Mouse (Mus musculus) mouse trophoblast stem cell (cell line): ENCODE measurements around the gene Arfip2.

ENCODE experiments used
- in situ Hi-C, 2 experiments: fragments of 300-500 bp; cut with MseI, MboI; formaldehyde crosslinking; loops; 2 replicates in 1 of 2; 3 replicates in 1 of 2; pipeline ENCODE4 v1.15.1; 2025

Gene Arfip2

DNA sequence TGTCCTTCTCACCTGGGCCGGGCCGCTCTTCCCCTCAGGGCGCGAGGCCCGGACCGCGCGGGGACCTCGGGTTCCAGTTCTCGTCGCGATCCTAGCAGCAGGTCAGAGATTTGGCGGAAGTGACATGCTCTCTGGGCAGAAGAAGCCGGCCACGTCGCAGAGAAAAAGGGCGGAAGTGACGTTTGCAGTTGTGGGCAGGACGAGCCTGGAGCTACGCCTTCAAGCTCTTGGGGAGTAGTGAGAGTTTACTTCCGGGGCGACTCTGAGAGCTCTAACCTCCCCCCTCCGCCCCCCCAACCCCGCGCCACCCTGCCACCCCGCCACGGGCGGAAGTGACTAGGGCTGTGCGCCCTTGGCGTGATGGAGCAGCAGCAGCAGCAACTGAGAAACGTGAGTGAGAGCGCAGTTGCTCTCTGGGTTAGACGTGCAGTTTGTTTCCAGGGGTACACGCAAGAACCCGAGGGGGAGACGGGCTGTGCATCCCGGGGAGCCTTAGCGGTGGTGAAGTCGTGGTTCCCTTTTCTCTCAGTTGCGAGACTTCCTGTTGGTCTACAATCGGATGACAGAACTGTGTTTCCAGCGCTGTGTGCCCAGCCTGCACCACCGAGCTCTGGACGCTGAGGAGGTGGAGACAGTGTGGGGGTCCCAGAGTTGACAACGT, at the start of gene Arfip2, which contains the start of gene Gm45799:
TSS of gene Arfip2 (minus strand) at position 184 of the 661 bp plus-strand sequence.
TSS of gene Gm45799 (plus strand) at position 320 of the 661 bp plus-strand sequence.
- in situ Hi-C loops: no loop called here

DNA sequence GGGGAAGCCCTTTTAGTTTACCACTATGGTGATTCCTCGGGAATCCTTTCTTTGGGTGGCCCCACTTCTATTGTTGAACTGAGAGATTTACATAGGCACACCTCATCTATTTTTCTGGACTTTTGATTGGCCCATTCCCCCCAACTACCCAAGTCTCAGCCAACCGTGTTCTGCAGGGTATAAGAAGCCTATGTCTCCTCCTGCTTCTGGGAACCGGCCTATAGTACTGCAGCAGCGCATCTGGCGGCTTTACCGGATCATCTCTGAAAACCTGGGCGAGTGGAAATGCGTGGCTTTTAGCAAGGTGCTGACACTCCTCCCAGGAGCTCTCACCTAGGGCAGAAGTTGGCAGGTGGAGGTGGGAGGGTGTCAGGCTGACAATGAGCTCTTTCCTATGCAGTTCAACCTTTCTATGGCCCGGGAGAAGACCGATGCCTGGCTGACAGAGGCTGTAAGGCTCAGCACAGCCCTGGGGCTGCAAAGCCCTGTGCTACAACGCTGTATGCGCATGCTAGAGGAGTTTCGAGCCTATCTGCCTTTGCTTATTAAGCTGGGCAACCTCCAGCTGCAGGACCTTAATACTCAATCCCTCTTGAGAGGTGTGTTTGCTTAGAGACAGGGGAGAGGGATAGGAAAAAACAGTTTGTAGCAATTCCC, 45.5 kb upstream of the Arfip2 start:
- in situ Hi-C loops: no loop called here

DNA sequence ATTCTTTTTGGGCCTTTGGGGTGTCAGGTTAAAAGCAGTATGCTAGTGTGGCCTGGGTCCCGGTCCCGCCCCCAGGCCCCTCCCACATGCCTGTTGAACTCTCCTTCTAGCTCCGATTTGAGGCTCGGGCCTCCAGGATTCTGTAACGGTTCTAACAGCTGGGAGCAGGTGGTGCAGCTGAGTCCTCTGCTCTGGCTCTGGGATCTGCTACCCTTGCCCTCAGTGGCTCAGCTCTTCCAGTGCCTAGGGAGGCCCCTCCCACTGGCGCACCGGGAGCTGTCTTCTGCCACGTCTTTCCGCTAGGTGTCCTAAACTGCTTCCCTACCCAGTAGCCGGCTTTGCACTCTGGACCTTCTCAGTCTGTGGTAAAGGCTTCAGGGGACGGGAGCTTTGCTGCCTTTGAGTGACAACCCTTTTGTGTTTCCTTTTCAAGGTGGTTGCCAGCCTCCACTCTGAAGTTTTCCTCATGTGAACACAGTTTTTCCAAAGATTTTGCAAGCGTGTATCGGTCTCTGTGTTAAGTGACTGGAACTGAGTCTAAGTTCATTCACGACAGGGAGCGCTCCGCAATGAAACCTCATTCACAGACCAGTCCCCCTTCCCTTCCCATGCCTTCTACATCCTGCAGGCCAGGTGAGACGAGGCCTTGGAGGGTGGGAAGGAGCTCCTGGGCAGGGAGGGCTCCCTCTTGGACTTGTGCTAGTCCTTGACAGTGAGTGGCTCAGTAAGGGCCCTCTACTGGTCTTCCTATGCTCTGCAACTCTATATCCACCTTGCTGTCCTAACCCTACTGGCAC, 10.6 kb upstream of the Arfip2 start, which contains the start of gene Dnhd1:
TSS of gene Dnhd1 (plus strand) at position 189 of the 797 bp plus-strand sequence.
- in situ Hi-C loops: no loop called here

DNA sequence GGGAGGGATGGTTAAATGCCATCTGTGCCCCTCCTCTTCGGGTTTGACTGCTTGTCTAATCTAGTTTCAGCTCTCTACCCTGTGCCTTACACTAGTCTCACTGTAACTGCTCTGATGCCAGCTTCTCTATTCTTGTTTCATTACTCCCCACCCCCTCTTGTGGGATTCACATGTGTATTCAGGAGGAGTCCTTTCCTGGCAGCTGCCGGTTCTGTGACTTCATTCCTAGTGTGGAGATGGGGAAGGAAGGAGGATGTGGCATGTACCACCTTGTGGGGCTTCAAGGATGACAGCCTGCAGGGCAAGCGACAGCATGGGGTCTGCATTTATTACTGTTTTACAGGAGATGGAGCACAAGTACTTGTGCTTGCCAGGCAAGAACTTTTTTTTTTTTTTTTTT, 1.7 kb upstream of the Arfip2 start:
- in situ Hi-C loops: no loop called here

DNA sequence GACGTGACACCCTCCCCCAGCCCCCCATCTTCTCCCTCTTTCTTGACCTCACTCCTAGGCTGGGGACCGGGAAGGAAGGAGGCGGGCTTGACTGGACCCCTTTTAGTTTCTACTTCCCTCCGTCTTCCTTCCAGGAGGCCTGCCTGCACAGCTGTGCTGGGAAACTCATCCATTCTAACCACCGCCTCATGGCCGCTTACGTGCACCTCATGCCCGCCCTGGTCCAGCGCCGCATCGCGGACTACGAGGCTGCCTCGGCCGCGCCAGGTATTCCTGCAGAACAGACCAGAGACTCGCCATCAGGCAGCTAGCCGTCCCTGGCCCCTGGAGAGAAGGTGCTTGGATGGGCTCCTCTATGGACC, 659 bp upstream of the Arfip2 start:
- in situ Hi-C loops: no loop called here

DNA sequence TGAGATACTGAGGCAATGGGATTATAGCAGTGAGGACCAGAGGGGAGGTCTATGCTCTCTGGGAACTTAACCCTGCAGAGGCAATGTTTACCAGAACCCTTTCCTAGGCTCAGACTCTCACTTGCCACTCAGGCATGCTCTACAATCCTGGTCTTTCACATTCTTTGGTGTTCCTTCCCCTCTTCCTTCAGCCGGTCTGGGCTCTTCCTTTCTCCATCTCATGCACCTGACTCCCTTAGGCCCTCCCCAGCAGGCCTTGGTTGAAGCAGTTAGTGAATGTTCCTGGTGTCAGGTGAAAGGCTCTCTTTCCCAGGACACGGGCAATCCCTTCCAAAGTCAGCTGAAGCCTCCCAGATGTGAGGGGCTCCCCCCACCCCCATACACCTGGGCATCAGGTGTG, 460 bp downstream of the Arfip2 start, which contains the start of gene Timm10b:
TSS of gene Timm10b (plus strand) at position 301 of the 400 bp plus-strand sequence.
- in situ Hi-C loops: no loop called here

DNA sequence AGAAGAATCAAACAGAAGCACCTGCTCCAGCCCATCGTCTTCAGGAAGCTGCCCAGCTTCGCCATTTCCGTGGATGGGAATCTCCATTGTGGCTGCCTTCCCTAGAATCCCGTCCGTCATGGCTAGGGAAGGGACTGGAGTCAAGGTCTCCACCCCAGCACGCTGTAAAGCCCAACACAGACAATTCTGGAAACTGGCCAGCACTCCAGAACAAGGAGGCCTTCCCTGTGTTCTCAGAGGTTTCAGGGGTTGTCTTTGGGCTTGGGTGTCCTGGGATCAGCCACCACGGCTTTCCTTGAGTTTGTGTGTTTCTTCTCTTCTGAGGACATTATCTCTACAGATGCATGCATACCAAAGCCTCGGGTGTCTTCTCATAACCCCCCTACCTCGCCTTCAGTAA, 912 bp downstream of the Arfip2 start:
- in situ Hi-C loops: no loop called here

DNA sequence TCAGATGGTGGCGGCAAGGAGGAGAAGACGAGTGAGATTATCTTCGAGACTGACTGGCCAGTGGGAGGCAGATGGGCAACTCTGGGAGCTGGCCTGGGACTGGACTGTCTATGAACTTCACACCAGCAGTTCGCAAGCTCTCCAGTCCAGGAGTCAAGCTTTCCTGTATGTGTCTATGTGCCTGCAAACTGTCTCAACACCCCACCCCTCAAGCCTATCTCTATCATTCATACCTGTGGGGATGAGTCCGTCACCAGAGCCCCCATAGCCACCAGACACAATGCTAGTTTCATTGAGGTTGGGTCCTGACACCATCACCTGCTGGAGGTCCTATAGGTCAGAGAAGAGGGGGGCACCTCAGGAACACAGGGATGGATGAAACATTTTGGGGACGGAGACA, 1.4 kb downstream of the Arfip2 start:
- in situ Hi-C loops: no loop called here

DNA sequence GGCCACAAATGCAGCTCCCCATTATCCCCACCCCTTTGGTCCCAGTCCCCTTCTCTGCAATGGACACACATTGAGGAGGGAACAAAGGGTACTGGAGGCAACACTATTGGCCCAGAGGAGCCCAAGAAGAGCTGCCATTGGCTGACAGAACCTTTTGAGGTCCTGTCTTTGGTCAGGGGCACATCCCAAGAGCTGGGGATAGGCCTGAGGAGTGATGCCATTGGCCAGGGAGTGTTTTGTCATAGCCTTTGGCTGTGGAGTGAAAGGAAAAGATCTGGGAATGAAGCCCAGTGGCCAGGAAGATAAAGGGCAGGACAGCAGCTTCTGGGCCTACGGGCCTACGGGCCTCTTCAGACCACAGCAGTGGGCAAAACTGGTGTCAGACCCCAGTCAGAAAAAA, 4.5 kb downstream of the Arfip2 start:
- in situ Hi-C loops: no loop called here

DNA sequence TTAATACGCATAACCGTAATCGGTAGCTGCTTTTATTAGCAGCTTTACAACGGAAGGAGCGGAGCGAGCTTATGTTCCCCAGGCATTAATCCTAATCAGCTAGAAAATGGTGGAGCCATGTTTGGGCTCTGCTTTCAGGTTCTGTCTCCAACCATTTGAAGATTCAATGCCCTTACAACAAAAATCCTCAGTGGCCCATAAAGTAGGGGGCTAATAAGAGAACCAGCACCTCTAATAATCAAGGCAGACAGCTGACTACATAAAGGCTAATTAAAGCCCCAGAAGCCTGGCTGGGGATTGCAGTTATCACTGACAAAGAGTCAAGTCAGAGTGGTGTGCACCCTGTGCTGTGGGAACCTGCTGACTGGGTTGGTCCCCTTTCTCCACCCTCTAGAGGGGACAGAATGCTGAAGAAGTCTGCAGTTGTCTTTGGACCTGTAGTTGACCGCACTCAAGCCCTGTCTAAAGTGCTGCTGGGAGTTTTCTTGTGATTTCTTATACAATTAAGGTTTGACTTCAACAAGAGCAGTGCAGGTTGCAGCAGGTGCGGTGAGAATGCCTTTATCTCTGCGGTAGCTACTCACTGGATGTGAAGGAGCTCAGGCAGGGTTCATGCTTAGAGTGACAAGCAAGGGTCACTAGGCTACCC, 5.8 kb downstream of the Arfip2 start:
- in situ Hi-C loops: no loop called here

DNA sequence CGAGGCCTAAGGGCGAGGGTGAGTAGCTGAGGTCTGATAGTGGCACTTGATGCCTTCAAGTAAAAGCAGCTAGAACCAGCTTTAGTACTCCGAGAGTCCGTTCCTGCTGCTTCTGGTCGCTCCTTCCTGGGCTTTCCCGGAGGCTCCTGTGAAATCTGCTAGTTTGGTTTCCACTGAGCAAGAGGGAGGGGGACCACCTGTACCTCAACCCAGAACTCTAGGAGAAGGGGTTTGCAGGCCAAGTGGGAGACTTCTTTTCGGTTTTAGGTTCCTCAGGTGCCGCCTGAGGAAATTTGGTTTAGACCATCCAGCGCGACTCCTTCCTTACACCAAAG, 6.4 kb downstream of the Arfip2 start:
- in situ Hi-C loops: no loop called here

DNA sequence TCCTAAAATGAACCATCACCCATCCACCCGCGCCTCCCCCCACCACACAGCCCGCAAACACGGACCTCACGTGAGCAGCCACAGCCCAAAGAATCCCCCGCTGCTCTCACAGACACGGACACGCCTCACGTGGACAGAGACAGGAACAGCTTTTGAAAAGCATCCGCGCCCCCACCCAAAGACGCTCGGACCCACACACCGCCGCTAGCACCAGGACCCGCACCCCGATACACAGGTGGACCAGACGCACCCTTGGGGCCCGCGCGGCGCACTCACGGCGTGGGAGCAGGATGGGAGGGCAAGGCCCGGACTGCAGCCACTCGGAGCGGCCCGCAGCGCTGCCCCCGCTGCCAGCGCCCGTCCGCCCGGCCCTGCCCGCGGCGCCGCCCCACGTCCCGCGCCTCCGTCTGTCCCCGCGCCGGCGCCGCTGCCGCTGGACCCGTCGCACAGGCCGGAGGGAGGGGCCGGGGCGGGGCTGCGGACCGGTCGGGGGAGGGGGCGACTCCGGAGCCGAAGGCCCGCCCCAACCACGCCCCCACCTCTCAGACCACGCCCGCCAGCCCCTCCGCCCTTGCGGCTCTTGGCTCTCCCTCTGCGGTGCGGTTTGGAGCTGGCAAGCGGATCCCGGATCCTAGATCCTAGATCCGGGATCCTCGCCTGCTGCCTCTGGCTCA, 7.0 kb downstream of the Arfip2 start, which contains the start of gene Trim3:
TSS of gene Trim3 (minus strand) at position 445 of the 674 bp plus-strand sequence.
- in situ Hi-C loops: no loop called here

DNA sequence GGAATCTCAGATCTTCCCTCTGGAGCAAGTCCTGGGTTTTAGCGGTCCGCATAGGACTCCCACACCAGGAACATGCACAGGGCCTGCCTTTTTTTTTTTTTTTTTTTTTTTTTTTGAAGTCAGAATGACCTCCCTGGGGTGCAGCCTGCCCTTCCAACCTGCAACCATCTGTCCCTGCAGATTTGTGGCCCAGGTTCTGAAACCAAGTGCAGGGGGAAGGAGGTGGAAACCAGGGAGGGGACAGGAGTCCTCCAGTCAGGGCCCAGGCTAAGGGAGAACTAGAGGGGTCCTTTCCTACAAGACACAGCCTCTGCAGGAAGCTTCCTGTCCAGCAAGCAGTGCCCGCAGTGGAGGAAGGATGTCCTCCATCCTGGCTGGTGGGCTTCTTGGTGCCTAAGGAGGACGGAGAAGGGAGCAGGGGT, 7.7 kb downstream of the Arfip2 start:
- in situ Hi-C loops: no loop called here

DNA sequence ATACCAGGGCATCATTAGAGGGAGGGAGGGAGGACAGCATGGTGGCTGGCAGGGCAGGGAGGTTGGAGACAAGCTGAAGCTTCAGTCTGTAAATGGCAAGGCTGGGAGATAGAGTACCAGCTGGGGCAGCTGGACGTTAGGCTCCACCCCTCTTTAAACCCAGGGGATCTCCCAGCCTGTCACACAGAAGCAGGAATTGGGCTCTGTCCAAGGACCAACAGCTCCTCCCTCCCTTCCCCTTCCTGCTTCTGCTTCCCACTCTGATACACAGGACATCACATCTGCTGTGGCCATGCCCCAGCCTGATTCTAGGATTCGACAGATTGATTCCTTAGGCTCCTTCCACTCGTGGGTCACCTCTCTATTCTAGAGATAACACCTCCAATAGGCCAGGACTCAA, 11.6 kb downstream of the Arfip2 start:
- in situ Hi-C loops: no loop called here

DNA sequence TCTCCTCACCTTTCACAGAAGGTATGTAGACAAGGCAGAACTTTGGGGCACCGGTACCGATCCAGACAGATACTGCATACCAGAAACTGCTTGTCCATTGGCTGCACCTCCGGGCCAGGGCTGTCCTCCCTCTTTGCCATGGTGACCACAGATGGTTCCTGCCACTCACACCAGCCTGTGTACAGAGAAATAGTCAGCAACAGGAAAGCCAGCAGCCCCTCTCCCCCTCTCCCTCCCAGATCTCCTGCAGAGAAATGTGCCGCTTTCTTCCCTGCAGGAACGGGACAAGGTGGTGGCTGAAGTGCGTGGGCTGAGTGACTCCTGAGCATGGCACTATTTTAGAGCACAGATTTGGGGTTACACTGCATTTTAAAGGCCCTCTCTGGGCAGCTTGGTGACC, 14.8 kb downstream of the Arfip2 start:
- in situ Hi-C loops: no loop called here

DNA sequence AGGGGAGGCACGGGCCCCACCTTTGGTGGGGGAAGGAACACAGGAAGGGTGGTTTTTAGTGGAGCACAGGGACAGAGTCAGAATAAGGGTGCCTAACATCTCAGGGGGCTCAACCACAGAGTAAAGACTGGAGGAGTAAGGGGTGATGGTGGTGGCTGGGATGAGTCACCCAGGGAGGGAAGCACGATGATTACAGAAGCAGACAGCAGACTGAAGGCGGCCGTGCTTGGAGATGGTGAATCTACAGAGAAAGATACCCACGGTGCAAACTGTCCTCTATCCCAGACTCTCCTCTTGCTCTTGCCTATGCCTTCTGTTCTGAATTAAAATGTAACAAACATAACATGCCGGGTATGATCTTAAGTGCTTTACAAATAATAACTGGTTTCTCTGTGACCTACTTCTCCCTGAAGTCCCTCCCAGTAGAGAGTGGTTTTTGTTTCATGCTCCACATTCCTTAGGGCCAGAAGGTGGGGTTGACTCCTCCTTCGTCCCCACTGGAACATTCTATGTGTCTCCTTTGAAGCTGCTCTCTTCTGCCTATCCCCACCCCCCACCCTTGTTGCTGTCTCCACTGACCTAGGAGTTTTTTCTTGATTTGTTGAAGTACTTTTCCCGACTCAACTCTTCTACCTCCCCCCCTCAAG, 18.4 kb downstream of the Arfip2 start:
- in situ Hi-C loops: no loop called here

DNA sequence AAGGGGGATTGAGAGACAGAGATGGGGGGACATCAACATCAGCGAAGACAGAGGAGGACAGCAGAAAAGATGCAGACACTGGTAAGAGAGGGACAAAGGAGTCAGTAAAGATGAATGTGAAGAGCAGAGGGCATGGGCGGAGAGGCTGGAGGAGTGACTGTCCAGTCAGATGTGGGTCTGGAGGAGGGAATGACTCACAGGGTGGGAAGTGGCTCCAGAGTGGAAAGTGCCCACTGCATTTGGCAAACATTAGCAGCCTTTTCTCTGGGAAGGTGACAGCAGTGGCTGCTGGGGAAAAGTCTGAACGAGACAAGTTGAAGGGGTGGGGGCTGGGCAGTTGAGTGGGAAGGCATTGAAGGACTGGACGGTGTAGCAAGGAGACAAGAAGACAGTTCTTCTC, 19.2 kb downstream of the Arfip2 start:
- in situ Hi-C loops: no loop called here

DNA sequence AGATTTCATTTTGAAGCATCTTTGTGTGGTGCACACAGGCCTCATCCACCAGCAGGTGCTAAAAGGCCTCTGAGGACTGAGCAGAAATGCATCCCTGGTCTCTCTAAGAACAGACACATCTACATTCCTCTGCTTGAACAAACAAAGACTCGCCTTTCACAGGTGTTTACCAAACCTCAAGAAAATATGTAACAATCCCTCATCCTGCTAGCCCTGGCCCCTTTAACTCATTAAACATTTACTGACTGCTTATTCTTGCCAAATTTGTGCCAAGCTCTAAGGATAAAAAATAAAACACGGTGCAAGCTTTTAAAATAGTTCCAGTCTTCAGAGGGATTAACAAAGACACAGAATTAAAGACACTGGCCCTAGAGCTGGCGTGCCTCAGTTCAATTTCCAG, 20.5 kb downstream of the Arfip2 start:
- in situ Hi-C loops: loop anchor here in 1 of 2 experiments (10.0 kb wide), 1 partner anchor 215 kb away; the partner anchor contains the start of genes Cnga4 and Fam160a2

DNA sequence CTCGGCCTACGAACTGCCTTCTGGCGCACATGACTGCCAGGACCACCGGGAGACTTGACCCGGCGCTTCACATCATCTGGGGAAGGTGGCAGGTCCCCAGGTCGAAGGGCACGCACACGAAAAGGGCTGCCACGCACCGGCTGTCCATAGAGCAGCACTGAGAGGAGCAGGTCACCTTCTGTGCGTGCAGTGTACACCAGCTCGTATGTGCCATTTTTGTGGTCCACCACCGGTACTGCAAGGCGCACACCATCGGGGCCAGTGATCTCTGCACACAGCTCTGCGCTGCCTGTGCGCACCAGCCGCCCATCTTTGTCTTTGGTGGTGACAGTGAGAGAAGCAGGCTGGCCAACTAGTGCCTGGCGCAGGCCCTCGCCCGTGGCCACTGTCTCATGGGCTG, 22.4 kb downstream of the Arfip2 start:
- in situ Hi-C loops: loop anchor here in 1 of 2 experiments (10.0 kb wide), 1 partner anchor 213 kb away; the partner anchor contains the start of genes Cnga4 and Fam160a2

DNA sequence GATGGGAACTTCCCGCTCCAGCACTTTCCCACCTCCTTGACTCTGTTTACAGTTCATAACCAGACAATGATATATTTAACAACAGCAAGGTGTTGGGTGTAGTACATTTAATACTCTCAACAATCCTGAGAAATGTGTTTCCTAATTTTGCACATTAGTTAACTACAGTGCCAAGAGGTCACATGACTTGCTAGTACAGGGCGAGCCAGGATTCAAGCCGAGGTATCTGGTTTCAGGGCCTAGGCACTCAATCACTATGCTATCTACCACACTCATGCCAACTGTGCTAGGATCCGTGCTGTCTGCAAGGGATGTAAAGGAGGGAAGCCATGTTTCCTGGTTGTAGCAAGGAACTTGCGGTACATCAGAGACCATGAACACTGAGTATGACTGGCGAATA, 23.7 kb downstream of the Arfip2 start:
- in situ Hi-C loops: loop anchor here in 1 of 2 experiments (10.0 kb wide), 1 partner anchor 212 kb away; the partner anchor contains the start of genes Cnga4 and Fam160a2
